Mouse (Mus musculus) myocyte (in vitro differentiated cells): ENCODE data around the gene Ccni. TPM values are rescaled to one million over a fixed set of nuclear protein-coding genes. Genes with fewer than 3 reads are reported as not detected.

Experiments used
- H3K27me3 ChIP-seq: one replicate; pipeline ENCODE4 v1.6.1; 2011; ENCODE audit not compliant: control insufficient read depth, insufficient read depth, insufficient read length
- H3K36me3 ChIP-seq: one replicate; pipeline ENCODE4 v1.6.1; 2011; ENCODE audit not compliant: control insufficient read depth, insufficient read depth
- H3K4me2 ChIP-seq: one replicate; pipeline ENCODE4 v1.6.1; 2011; ENCODE audit warnings: low read depth, control low read depth
- H3K4me3 ChIP-seq: one replicate; pipeline ENCODE4 v1.5.1; 2011; ENCODE audit warnings: mild to moderate bottlenecking, control low read depth, moderate library complexity
- H3K79me2 ChIP-seq: one replicate; pipeline ENCODE4 v1.6.1; 2011; ENCODE audit not compliant: control insufficient read depth, insufficient read depth
- H3ac ChIP-seq: one replicate; pipeline ENCODE4 v1.6.1; 2011; ENCODE audit not compliant: control insufficient read depth, insufficient read length
- CEBPB ChIP-seq: IDR thresholded peaks from 2 replicates; pipeline ENCODE4 v1.6.1; 2011; ENCODE audit warnings: mild to moderate bottlenecking, moderate library complexity; ENCODE audit not compliant: poor library complexity, insufficient read depth, severe bottlenecking
- E2F4 ChIP-seq: IDR thresholded peaks from one replicate; pipeline ENCODE4 v1.6.1; 2011; ENCODE audit warnings: mild to moderate bottlenecking, control low read depth, moderate library complexity; ENCODE audit not compliant: insufficient read depth
- MAX ChIP-seq: IDR thresholded peaks from one replicate; pipeline ENCODE4 v1.6.1; 2011; ENCODE audit warnings: low read depth, mild to moderate bottlenecking, control low read depth
- MYOD1 ChIP-seq, 3 experiments: IDR thresholded peaks; one replicate each; pipeline ENCODE4 v1.6.1; 2011; ENCODE audit warnings: control low read depth in 2 of 3, low read depth in 2 of 3, mild to moderate bottlenecking in 2 of 3, moderate library complexity in 1 of 3; ENCODE audit not compliant: insufficient read length in 2 of 3, control insufficient read depth in 1 of 3
- MYOG ChIP-seq, 3 experiments: IDR thresholded peaks; one replicate each; pipeline ENCODE4 v1.6.1; 2011; ENCODE audit warnings: control low read depth in 2 of 3, low read depth in 2 of 3, mild to moderate bottlenecking in 2 of 3; ENCODE audit not compliant: insufficient read length in 2 of 3, control insufficient read depth in 1 of 3, insufficient read depth in 1 of 3
- POLR2A ChIP-seq: IDR thresholded peaks from one replicate; pipeline ENCODE4 v1.6.1; 2011; ENCODE audit warnings: low read depth, mild to moderate bottlenecking, control low read depth, moderate library complexity; ENCODE audit not compliant: insufficient read length
- POLR2AphosphoS2 ChIP-seq: IDR thresholded peaks from one replicate; pipeline ENCODE4 v1.6.1; 2011; ENCODE audit warnings: low read depth, control low read depth; ENCODE audit not compliant: insufficient read length
- REST ChIP-seq: IDR thresholded peaks from one replicate; pipeline ENCODE4 v1.6.1; 2011; ENCODE audit warnings: mild to moderate bottlenecking, control low read depth, moderate library complexity; ENCODE audit not compliant: insufficient read depth, insufficient read length
- SRF ChIP-seq: IDR thresholded peaks from one replicate; pipeline ENCODE4 v1.6.1; 2011; ENCODE audit warnings: low read depth; ENCODE audit not compliant: control insufficient read depth, insufficient read length
- TCF12 ChIP-seq: IDR thresholded peaks from one replicate; pipeline ENCODE4 v1.6.1; 2011; ENCODE audit warnings: mild to moderate bottlenecking, control low read depth; ENCODE audit not compliant: poor library complexity, insufficient read depth, severe bottlenecking
- TCF3 ChIP-seq: IDR thresholded peaks from one replicate; pipeline ENCODE4 v1.6.1; 2011; ENCODE audit warnings: low read depth, control low read depth; ENCODE audit not compliant: insufficient read length
- USF1 ChIP-seq: IDR thresholded peaks from one replicate; pipeline ENCODE4 v1.6.1; 2011; ENCODE audit warnings: low read depth, mild to moderate bottlenecking, control low read depth, moderate library complexity
- polyA plus RNA-seq: library from polyadenylated mRNA; unstranded; fragments of >200 nt; fragmentation: generic; extraction: Trizol; gene quantifications from one replicate; pipeline ENCODE4 v1.2.1, GENCODE M21; 2012; ENCODE audit warnings: missing spikeins

Ccni gene
- polyA plus RNA-seq, 1 experiment = 132 TPM

GRCm38 (mm10) chr5:93152451-93152850 is 53.8 kb downstream of the Ccni start:
- no peak overlapping the region for H3K4me2 ChIP-seq
- H3K4me3 ChIP-seq = no peak overlapping the region

GRCm38 (mm10) chr5:93151985-93152384 is 54.3 kb downstream of the Ccni start:
- TF ChIP-seq MYOG (IDR thresholded peaks at IDR 0.05; ENCODE audit: control insufficient read depth in 1 of 3, insufficient read depth in 1 of 3, insufficient read length in 2 of 3, low read depth in 2 of 3) (no peak), POLR2A (no peak), E2F4 (no peak), USF1 (no peak), MYOD1 (IDR thresholded peaks at IDR 0.05; ENCODE audit: control insufficient read depth in 1 of 3, insufficient read length in 2 of 3, low read depth in 2 of 3) (no peak)
- no peak overlapping the region for H3K4me3 ChIP-seq
- H3K4me2 ChIP-seq = no peak overlapping the region
- peaks cover 22% of the 10 kb centered on the region for H3K36me3 ChIP-seq
- peaks cover under 1% of the 10 kb centered on the region for H3K79me2 ChIP-seq
- no peak overlapping the region for H3ac ChIP-seq
- H3K27me3 ChIP-seq = no peaks in the 10 kb centered on the region

More at GRCm38 (mm10) chr5:93152451-93152850, 53.8 kb downstream of the Ccni start:
- H3K36me3 ChIP-seq = peaks cover 23% of the 10 kb centered on the region
- H3K79me2 ChIP-seq = no peaks in the 10 kb centered on the region
- TF ChIP-seq MAX (no peak), SRF (no peak), E2F4 (no peak), MYOD1 (IDR thresholded peaks at IDR 0.05; ENCODE audit: control insufficient read depth in 1 of 3, insufficient read length in 2 of 3, low read depth in 2 of 3) (no peak), USF1 (no peak), TCF12 (no peak), CEBPB (no peak), POLR2A (no peak), REST (no peak), POLR2AphosphoS2 (no peak), TCF3 (no peak), MYOG (IDR thresholded peaks at IDR 0.05; ENCODE audit: control insufficient read depth in 1 of 3, insufficient read depth in 1 of 3, insufficient read length in 2 of 3, low read depth in 2 of 3) (no peak)
- no peak overlapping the region for H3ac ChIP-seq
- no peaks in the 10 kb centered on the region for H3K27me3 ChIP-seq

GRCm38 (mm10) chr5:93149969-93150777 is 56.1 kb downstream of the Ccni start:
- Histone ChIP-seq H3K79me2 (peaks cover 19% of the 10 kb centered on the region), H3ac (no peak overlapping the region), H3K4me3 (no peak overlapping the region), H3K4me2 (no peak overlapping the region), H3K27me3 (no peaks in the 10 kb centered on the region), H3K36me3 (peaks cover 26% of the 10 kb centered on the region)
- TF ChIP-seq USF1 (no peak), MYOD1 (IDR thresholded peaks at IDR 0.05; ENCODE audit: control insufficient read depth in 1 of 3, insufficient read length in 2 of 3, low read depth in 2 of 3) (no peak), MYOG (IDR thresholded peaks at IDR 0.05; ENCODE audit: control insufficient read depth in 1 of 3, insufficient read depth in 1 of 3, insufficient read length in 2 of 3, low read depth in 2 of 3) (no peak), POLR2AphosphoS2 (no peak), TCF3 (no peak), POLR2A (no peak), SRF (no peak), REST (no peak), CEBPB (no peak), E2F4 (no peak), MAX (no peak), TCF12 (no peak)

- Histone ChIP-seq H3ac (no peak overlapping the region), H3K36me3 (peaks cover 23% of the 10 kb centered on the region), H3K79me2 (peaks cover 30% of the 10 kb centered on the region), H3K4me3 (no peak overlapping the region), H3K4me2 (no peak overlapping the region), H3K27me3 (no peaks in the 10 kb centered on the region)
- TF ChIP-seq MYOG (IDR thresholded peaks at IDR 0.05; ENCODE audit: control insufficient read depth in 1 of 3, insufficient read depth in 1 of 3, insufficient read length in 2 of 3, low read depth in 2 of 3) (no peak), CEBPB (no peak), REST (no peak), MYOD1 (IDR thresholded peaks at IDR 0.05; ENCODE audit: control insufficient read depth in 1 of 3, insufficient read length in 2 of 3, low read depth in 2 of 3) (no peak), E2F4 (no peak), POLR2AphosphoS2 (no peak), POLR2A (no peak), MAX (no peak), SRF (no peak), TCF12 (no peak), USF1 (no peak), TCF3 (no peak)
These were observed 60.8 kb downstream of the Ccni start for GRCm38 (mm10) chr5:93145504-93145903.

GRCm38 (mm10) chr5:93144874-93145273 is 61.4 kb downstream of the Ccni start:
- no peak for TF ChIP-seq SRF
- no peak for TF ChIP-seq MYOG (IDR thresholded peaks at IDR 0.05; ENCODE audit: control insufficient read depth in 1 of 3, insufficient read depth in 1 of 3, insufficient read length in 2 of 3, low read depth in 2 of 3)
- no peak for TF ChIP-seq E2F4
- TF ChIP-seq POLR2A = no peak
- no peak for TF ChIP-seq REST
- no peak for TF ChIP-seq MAX

More at GRCm38 (mm10) chr5:93144874-93145273, 61.4 kb downstream of the Ccni start:
- peaks cover 23% of the 10 kb centered on the region for H3K36me3 ChIP-seq
- H3K79me2 ChIP-seq = peaks cover 30% of the 10 kb centered on the region
- no peaks in the 10 kb centered on the region for H3K27me3 ChIP-seq
- H3K4me2 ChIP-seq = no peak overlapping the region
- H3K4me3 ChIP-seq = no peak overlapping the region
- H3ac ChIP-seq = no peak overlapping the region
